8 mouse cellular contexts compared by ENCODE assay signal in the genomic region with DNA sequence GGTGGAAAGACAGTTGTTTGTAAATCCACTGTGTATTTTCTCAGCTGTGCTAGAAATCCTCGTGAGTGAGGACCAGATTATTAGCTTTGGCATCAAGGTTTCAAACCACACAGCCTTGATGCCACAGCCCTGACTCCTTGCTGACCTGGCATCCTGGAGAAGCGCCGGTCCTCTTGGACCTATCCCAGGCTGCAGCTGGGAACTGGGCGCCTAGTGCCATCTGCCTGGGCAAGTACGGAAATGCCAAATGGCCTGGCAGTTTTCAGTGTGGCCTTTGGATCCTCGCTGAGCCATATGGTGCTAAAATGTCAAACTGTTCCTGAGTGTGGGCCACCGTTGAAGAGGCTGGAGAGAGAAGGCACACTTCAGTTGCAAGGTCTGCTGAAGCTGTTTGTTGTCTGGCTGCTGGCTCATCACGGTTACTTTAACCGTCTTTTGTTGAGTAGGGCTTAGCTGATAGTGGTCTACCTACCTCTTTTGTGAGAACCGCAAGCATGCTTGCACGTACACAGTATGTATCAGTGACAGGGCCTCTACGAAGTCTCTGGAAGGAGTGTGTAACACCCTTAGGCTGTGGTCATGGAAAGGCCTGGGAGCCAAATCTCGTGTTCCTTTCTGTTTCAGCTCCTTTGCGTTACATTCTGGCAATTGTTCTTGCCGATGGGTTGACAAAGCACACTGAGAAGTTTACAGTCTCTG. TPM values are rescaled to one million over a fixed set of nuclear protein-coding genes. Genes with fewer than 3 reads are reported as not detected.
DNase-seq lines count a peak whose midpoint lies in the region; ATAC-seq and TF ChIP-seq lines count a peak whose summit lies in the region.

No protein-coding gene starts in this region.

- ATAC-seq in neural tube, embryonic 13.5 days (ENCODE audit: low read depth), result 0 out of 2 replicates have a peak, but pooled peaks have one; percentile 7
- ATAC-seq in intestine, embryonic 15.5 days, result 0 out of 2 replicates have a peak, but pooled peaks have one; percentile 15

- H3K36me3 ChIP-seq in neural tube, embryonic 13.5 days, result no peaks in the 10 kb centered on the region
- no peaks in the 10 kb centered on the region for H3K36me3 ChIP-seq in intestine, embryonic 15.5 days

- peaks cover 47% of the 10 kb centered on the region for H3K4me1 ChIP-seq in neural tube, embryonic 13.5 days (replicated peaks)
- peaks cover 5% of the 10 kb centered on the region; the same call in 1 of the 2 replicates for H3K4me1 ChIP-seq in intestine, embryonic 15.5 days (replicated peaks)

- H3K9ac ChIP-seq in neural tube, embryonic 13.5 days, result no peak overlapping the region
- H3K9ac ChIP-seq in intestine, embryonic 15.5 days, result no peak overlapping the region

- no peaks in the 10 kb centered on the region for H3K9me3 ChIP-seq in neural tube, embryonic 13.5 days
- H3K9me3 ChIP-seq in intestine, embryonic 15.5 days, result no peaks in the 10 kb centered on the region

- H3K4me3 ChIP-seq in neural tube, embryonic 13.5 days, result no peak overlapping the region
- peak overlapping the region; percentile 48 for H3K4me3 ChIP-seq in gastrocnemius, adult 2 months
- no peak overlapping the region for H3K4me3 ChIP-seq in intestine, embryonic 15.5 days (replicated peaks)

- H3K4me2 ChIP-seq in neural tube, embryonic 13.5 days, result no peak overlapping the region
- no peak overlapping the region for H3K4me2 ChIP-seq in intestine, embryonic 15.5 days (replicated peaks)

- intact Hi-C loops in gastrocnemius, adult 2 months (cut with DNase I), result loop anchor here (2.0 kb wide), 2 partner anchors 52 to 242 kb away; no protein-coding TSS in a partner anchor

- peak overlapping the region; percentile 63 for H3K27ac ChIP-seq in neural tube, embryonic 13.5 days (replicated peaks)
- H3K27ac ChIP-seq in gastrocnemius, adult 2 months, result peak overlapping the region; percentile 91
- no peak overlapping the region for H3K27ac ChIP-seq in intestine, embryonic 15.5 days

- H3K27me3 ChIP-seq in neural tube, embryonic 13.5 days, result no peaks in the 10 kb centered on the region
- H3K27me3 ChIP-seq in intestine, embryonic 15.5 days (replicated peaks), result no peaks in the 10 kb centered on the region

- peak; percentile 60 for TF ChIP-seq CTCF in gastrocnemius, adult 2 months (IDR thresholded peaks at IDR 0.05)

- WGBS in neural tube, embryonic 13.5 days, result 72% methylated on average over 15 of the region's 15 CpGs
- 69% methylated on average over 15 of the region's 15 CpGs for WGBS in intestine, embryonic 15.5 days

- no peak for DNase-seq in neural tube, embryonic 10.5 days (ENCODE audit: extremely low spot score, low spot score)
- DNase-seq in cerebellum, adult 11 months, result peak; percentile 98
- peak; percentile 91 for DNase-seq in gastrocnemius, adult 2 months
- peak; percentile 60 for DNase-seq in lung, postnatal 10 days
- no peak for DNase-seq in spleen, postnatal 14 days (ENCODE audit: low spot score in 2 of 2)
- DNase-seq in thymus, postnatal 0 days (ENCODE audit: low spot score), result no peak

RNA-seq across cellular contexts. Expression of gene Dock4, which starts 53.3 kb away (rescaled TPM):
- polyA plus RNA-seq in neural tube, embryonic 13.5 days (2015; fragmentation: Nextera tagmentation; extraction: Ambion mirVana), result 31.4 and 31.8 TPM in 2 replicates
- total RNA-seq in gastrocnemius, adult 2 months (2021), result 10 to 100 TPM; 13.9 to 14.8 TPM
- 5.7 and 7.1 TPM in 2 replicates for polyA plus RNA-seq in intestine, embryonic 15.5 days (2015; fragmentation: Nextera tagmentation; extraction: Ambion mirVana)
- polyA plus RNA-seq in thymus, postnatal 0 days (2015; fragmentation: Nextera tagmentation; extraction: Ambion mirVana), result 0.91 and 1.2 TPM in 2 replicates

RNA-seq across cellular contexts. Expression of gene Zfp277, which starts 53.4 kb away (rescaled TPM):
- polyA plus RNA-seq in neural tube, embryonic 13.5 days (2015; fragmentation: Nextera tagmentation; extraction: Ambion mirVana), result 29.1 and 31.0 TPM in 2 replicates
- total RNA-seq in gastrocnemius, adult 2 months (2021), result 1 to 10 TPM; 8.5 to 8.6 TPM
- polyA plus RNA-seq in intestine, embryonic 15.5 days (2015; fragmentation: Nextera tagmentation; extraction: Ambion mirVana), result 31.4 and 34.3 TPM in 2 replicates
- polyA plus RNA-seq in thymus, postnatal 0 days (2015; fragmentation: Nextera tagmentation; extraction: Ambion mirVana), result 27.9 and 28.9 TPM in 2 replicates

Comparison
In these comparisons a context has a peak if more than half of its experiments do, and no peak if none do; other contexts are left out.
1. DNase-seq: peak in cerebellum, adult 11 months (single experiment), gastrocnemius, adult 2 months (single experiment) and lung, postnatal 10 days (single experiment); none in neural tube, embryonic 10.5 days (single experiment), spleen, postnatal 14 days (0 of 2) and thymus, postnatal 0 days (single experiment).